Mouse (Mus musculus): ENCODE data around the gene Plod1.

DNA sequence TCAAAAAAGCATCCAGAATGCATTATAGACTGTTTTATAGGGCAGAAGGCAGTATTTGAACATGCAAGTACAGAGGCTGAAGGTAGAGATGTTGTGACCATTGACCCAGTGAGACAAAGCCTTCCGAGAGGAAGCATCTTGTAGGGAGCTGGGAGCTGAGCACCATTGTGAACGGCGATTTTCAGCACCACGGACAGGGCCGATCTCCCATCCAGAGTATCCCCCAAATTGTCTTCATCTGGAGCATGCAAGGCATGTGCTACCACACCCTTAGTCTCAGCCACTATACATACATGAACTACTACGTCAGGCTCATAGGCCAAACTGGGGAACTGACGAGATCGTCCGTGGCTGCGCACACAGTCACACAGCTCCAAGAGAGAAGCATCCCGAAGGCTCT lies 20.6 kb upstream of the Plod1 start:
- no peak for TF ChIP-seq CTCF (IDR thresholded peaks at IDR 0.05; ENCODE audit: insufficient read depth, low read depth, low read length)
- no peak for TF ChIP-seq POLR2A (IDR thresholded peaks at IDR 0.05; ENCODE audit: insufficient read depth, low read depth, low read length)

Data from olfactory bulb, adult 2 months (tissue).